Mouse (Mus musculus) E14TG2a.4 (cell line): ENCODE measurements around the gene Xrcc3.

Experiments used
- CTCF ChIP-seq: conservative IDR thresholded peaks from 2 replicates; pipeline ENCODE4 v1.5.1; 2014; ENCODE audit warnings: low read length
- NANOG ChIP-seq: IDR thresholded peaks from 2 replicates; pipeline ENCODE4 v1.6.1; 2014; ENCODE audit warnings: borderline replicate concordance, low read length, mixed read lengths
- POU5F1 ChIP-seq: IDR thresholded peaks from 2 replicates; pipeline ENCODE4 v1.6.1; 2014; ENCODE audit warnings: low read length, borderline replicate concordance

- TF ChIP-seq NANOG (no peak), CTCF (no peak), POU5F1 (no peak)
These were observed 1.4 kb upstream of the Xrcc3 start for GRCm38 (mm10) chr12:111814769-111815762.
